Mouse (Mus musculus) intestine, postnatal 0 days (tissue): ENCODE data around the gene Pola2. TPM values are rescaled to one million over a fixed set of nuclear protein-coding genes. Genes with fewer than 3 reads are reported as not detected.

Experiments used
- ATAC-seq: fragments of 200-750 bp; cut with Nextera tagmentation; 2 replicates; pipeline ENCODE4 v1.8.0; 2017; ENCODE audit warnings: mild to moderate bottlenecking, moderate TSS enrichment, moderate library complexity
- H3K27ac ChIP-seq: fragments of 300-500 bp; sonication (generic); 2 replicates; pipeline ENCODE4 v1.5.1; 2014; ENCODE audit warnings: mild to moderate bottlenecking, low read depth, low read length, moderate library complexity
- H3K27me3 ChIP-seq: fragments of 300-500 bp; sonication (generic); replicated peaks from 2 replicates; pipeline ENCODE4 v1.6.1; 2014; ENCODE audit warnings: low read length, mixed read lengths; ENCODE audit not compliant: control insufficient read depth, insufficient read depth
- H3K36me3 ChIP-seq: fragments of 300-500 bp; sonication (generic); 2 replicates; pipeline ENCODE4 v1.6.1; 2014; ENCODE audit warnings: mild to moderate bottlenecking, moderate library complexity; ENCODE audit not compliant: control insufficient read depth, insufficient read depth
- H3K4me1 ChIP-seq: fragments of 300-500 bp; sonication (generic); replicated peaks from 2 replicates; pipeline ENCODE4 v1.6.1; 2014; ENCODE audit warnings: antibody characterized with exemption, low read length, mixed read lengths; ENCODE audit not compliant: control insufficient read depth, insufficient read depth
- H3K4me2 ChIP-seq: fragments of 300-500 bp; sonication (generic); replicated peaks from 2 replicates; pipeline ENCODE4 v1.6.1; 2014; ENCODE audit warnings: low read depth, mild to moderate bottlenecking, moderate library complexity
- H3K4me3 ChIP-seq: fragments of 300-500 bp; sonication (generic); 2 replicates; pipeline ENCODE4 v1.5.1; 2014; ENCODE audit warnings: low read depth, low read length
- H3K9ac ChIP-seq: fragments of 300-500 bp; sonication (generic); 2 replicates; pipeline ENCODE4 v1.6.1; 2014; ENCODE audit warnings: mild to moderate bottlenecking, low read depth, low read length
- H3K9me3 ChIP-seq: fragments of 300-500 bp; sonication (generic); 2 replicates; pipeline ENCODE4 v1.6.1; 2016; ENCODE audit warnings: mixed run types; ENCODE audit not compliant: control insufficient read depth
- CTCF ChIP-seq: sonication (generic); IDR thresholded peaks from 2 replicates; pipeline ENCODE4 v1.5.1; 2016; ENCODE audit warnings: low read depth, mild to moderate bottlenecking, control low read depth, antibody characterized with exemption, moderate library complexity
- WGBS: fragments of 180-500 bp; shearing (Covaris S2); extraction: QIAGEN DNeasy Blood & Tissue Kit; methylation state at CpG from one replicate; pipeline ENCODE4 v1.1.7; 2014; 5-methylcytosine and 5-hydroxymethylcytosine counted together
- polyA plus RNA-seq: library from polyadenylated mRNA; unstranded; fragments of >200 nt; fragmentation: Nextera tagmentation; extraction: Ambion mirVana; gene quantifications from 2 replicates; pipeline ENCODE4 v1.2.1, GENCODE M21; 2015

The Pola2 gene
- polyA plus RNA-seq, 1 experiment from 2014 or later = 23.5 TPM

DNA sequence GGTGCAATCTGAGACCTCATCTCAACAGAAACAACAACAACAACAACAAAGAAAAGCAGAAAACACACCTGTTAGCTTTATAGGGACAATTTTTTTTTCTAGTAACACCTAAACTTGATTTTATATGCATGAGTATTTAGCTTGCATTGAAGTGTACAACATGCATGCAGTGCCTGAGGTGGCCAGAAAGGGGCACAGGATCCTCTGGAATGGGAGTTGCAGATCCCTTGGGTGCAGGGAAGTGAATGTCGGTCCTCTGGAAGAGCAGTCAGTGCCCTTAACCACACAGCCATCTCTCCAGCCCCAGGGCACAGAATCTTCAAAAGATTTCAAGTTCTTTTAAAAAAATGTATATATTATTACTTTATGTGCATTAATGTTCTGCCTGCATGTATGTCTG, 1.4 kb downstream of the Pola2 start:
- no peak overlapping the region for H3K27ac ChIP-seq
- peak overlapping the region; percentile 88 for H3K4me2 ChIP-seq
- peak overlapping the region; percentile 64 for H3K4me3 ChIP-seq
- no peaks in the 10 kb centered on the region for H3K9me3 ChIP-seq
- peak; percentile 48 for TF ChIP-seq CTCF
- no peaks in the 10 kb centered on the region for H3K27me3 ChIP-seq
- ATAC-seq = no peak
- H3K9ac ChIP-seq = no peak overlapping the region
- peaks cover 9% of the 10 kb centered on the region; the same call in 1 of the 2 replicates for H3K36me3 ChIP-seq
- WGBS = 19% methylated on average over 1 of the region's 1 CpGs
- H3K4me1 ChIP-seq = no peaks in the 10 kb centered on the region

DNA sequence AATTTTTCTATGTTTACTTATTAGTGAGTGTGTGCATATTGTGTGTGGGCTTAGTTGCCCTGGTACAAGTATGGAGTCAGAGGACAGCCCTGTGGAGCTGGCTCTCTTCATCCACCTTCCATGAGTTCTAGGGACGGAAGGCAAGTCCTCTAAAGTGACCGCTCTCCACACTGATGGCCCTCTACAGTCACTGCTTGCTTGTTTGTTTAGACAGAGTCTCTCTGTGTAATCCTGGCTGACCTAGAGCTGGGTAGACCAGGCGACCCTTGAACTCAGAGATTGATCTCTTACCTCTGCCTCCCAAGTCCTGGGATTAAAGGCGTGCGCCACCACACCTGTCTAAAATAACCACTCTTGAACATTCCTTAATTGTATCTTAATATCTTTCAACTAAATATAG, 6.6 kb downstream of the Pola2 start:
- no peak overlapping the region for H3K4me3 ChIP-seq
- no peak for ATAC-seq
- 72% methylated on average over 5 of the region's 5 CpGs for WGBS
- H3K36me3 ChIP-seq = peaks cover 9% of the 10 kb centered on the region; the same call in 1 of the 2 replicates
- H3K4me1 ChIP-seq = peaks cover 4% of the 10 kb centered on the region; the same call in 1 of the 2 replicates
- H3K27me3 ChIP-seq = no peaks in the 10 kb centered on the region
- no peak overlapping the region for H3K4me2 ChIP-seq
- no peak overlapping the region for H3K9ac ChIP-seq
- no peak overlapping the region for H3K27ac ChIP-seq
- H3K9me3 ChIP-seq = no peaks in the 10 kb centered on the region
- TF ChIP-seq CTCF = no peak

DNA sequence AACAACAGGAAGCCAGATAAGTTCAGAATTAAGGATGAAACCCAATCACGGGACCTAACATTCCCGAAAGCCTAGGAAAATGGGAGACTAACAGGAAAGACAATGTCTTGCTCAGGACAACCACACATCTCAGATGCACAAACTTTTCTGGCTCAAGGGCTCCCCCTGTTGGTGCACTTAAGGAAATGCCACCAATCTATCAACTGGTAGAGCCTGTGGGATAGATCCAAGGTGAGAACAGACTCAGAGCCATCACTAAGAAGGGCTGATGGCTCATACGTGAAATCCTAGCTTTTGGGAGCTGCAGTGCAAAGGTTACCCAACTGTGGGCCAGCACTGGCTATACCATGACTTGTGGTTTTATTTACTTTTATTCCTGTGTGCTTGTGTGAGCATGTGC, 7.3 kb downstream of the Pola2 start:
- Histone ChIP-seq H3K36me3 (peaks cover 16% of the 10 kb centered on the region; the same call in 1 of the 2 replicates), H3K4me3 (no peak overlapping the region), H3K4me1 (peaks cover 4% of the 10 kb centered on the region; the same call in 1 of the 2 replicates), H3K27me3 (no peaks in the 10 kb centered on the region), H3K27ac (no peak overlapping the region), H3K9ac (no peak overlapping the region), H3K9me3 (no peaks in the 10 kb centered on the region), H3K4me2 (no peak overlapping the region)
- peak; percentile 93 for TF ChIP-seq CTCF
- WGBS = 21% methylated on average over 3 of the region's 3 CpGs
- ATAC-seq = peak; percentile 39

DNA sequence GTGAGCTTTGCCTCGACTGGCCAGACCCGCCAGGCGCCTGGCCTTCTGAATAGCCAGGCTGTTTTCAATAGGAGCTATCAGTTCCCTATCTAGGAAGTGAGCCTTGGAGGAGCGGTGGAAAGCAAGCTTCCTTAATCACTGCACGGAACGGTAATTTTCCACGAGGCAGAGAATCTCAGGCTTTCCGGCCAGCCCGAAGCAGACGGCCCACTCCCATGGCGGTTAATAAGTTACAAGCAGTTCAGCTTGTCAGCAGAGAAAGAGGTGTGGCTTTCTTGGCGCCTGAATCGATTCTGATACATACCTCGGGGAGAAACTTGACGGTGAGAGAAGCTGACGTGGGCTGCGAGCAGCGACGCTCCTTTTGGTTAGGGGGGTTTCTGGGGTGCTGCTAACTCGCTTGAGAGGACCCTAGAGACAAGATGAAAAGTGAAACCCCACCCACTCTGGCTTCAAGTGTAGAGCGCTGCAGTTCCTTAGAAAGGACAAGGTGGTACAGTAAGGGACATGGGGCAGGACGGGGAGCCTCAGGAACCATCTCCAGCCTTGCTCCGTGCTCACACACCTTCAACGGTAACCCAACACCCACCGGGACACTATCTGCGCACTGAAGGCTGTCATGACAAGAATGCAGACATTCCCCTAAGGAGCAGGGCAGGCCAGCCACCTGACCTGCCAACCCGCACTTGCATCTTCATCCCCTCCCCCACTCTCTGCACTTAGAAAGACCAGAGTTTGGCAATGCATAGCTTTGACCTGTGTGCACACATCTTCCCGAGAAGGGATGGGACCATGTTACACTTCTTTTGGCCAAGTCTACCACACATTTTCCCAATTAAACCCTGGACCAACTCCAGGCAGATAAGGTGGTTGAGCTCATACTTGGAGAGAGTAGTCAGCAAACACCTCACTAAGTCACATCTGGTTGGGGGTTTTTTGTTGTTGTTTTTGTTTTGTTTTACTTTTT, 8.0 kb downstream of the Pola2 start:
- ATAC-seq = peak; percentile 40
- Histone ChIP-seq H3K27ac (peak overlapping the region; percentile 29; the same call in 1 of the 2 replicates), H3K27me3 (no peaks in the 10 kb centered on the region), H3K4me2 (peak overlapping the region; percentile 46), H3K9me3 (no peaks in the 10 kb centered on the region), H3K9ac (no peak overlapping the region), H3K4me3 (no peak overlapping the region), H3K4me1 (peaks cover 4% of the 10 kb centered on the region; the same call in 1 of the 2 replicates), H3K36me3 (peaks cover 18% of the 10 kb centered on the region)
- no peak for TF ChIP-seq CTCF
- WGBS = 35% methylated on average over 28 of the region's 28 CpGs

DNA sequence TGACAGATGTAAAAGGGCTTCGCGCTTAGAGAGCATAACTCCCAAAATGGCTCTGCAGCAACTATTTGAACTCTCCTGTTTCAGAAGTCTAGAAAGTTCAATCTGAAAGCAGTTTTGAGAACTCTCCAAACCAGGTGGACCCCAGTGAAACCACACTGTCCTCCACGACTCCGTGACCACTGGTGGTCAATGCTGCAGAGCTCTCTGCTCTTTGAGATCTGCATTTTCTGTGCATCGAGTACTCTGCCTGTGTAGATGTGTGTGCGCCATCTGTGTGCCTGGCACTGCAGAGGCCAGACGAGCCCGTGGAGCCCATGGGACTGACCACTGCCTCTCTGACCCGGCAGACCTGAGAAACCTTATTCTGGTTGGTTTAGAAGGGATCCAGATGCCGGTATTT, 9.1 kb downstream of the Pola2 start:
- Histone ChIP-seq H3K4me1 (peaks cover 4% of the 10 kb centered on the region; the same call in 1 of the 2 replicates), H3K4me2 (0 out of 2 replicates have a peak overlapping the region, but pooled peaks have one; percentile 46), H3K9ac (no peak overlapping the region), H3K27me3 (no peaks in the 10 kb centered on the region), H3K27ac (peak overlapping the region; percentile 15; the same call in 1 of the 2 replicates), H3K36me3 (peaks cover 28% of the 10 kb centered on the region), H3K4me3 (no peak overlapping the region), H3K9me3 (no peaks in the 10 kb centered on the region)
- 81% methylated on average over 10 of the region's 10 CpGs for WGBS
- TF ChIP-seq CTCF = no peak
- ATAC-seq = no peak

DNA sequence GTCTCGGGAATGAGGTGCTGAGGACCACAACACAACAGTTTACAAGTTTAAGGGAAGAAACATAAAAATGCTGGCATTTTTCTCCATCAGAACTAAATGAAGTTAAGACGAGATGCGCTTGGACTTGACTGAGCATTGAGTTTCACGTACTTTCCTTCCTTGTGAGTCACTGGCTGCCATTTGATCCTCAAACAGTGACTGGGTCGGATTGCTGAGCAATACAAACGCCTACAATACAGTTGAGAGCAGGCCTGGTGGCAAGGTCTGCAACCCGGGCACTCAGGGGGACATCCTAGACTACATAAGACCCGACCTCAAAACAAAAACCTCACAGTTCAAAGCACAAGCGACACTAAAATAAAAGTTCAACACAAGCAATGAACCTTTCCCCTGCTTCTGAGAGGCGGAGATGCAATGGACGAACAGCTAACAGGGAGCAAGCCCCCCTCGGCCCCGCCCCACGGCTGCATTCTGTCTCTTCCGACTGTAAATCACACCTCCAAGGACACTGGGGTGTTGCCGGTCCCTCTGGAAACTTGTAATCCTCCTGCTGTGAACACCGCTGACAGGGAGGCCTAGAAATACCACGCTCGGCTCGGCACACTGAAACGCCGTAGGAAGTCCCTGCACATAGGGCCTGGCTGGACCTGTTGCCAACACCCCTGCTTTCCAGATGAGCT, 9.8 kb downstream of the Pola2 start:
- H3K4me1 ChIP-seq = peaks cover 4% of the 10 kb centered on the region; the same call in 1 of the 2 replicates
- H3K36me3 ChIP-seq = peaks cover 33% of the 10 kb centered on the region
- H3K9ac ChIP-seq = no peak overlapping the region
- H3K4me3 ChIP-seq = no peak overlapping the region
- TF ChIP-seq CTCF = no peak
- 0 out of 2 replicates have a peak overlapping the region, but pooled peaks have one; percentile 1 for H3K27ac ChIP-seq
- H3K4me2 ChIP-seq = no peak overlapping the region
- WGBS = 51% methylated on average over 22 of the region's 22 CpGs
- ATAC-seq = no peak
- H3K27me3 ChIP-seq = no peaks in the 10 kb centered on the region
- no peaks in the 10 kb centered on the region for H3K9me3 ChIP-seq
